Mouse (Mus musculus): ENCODE results near the gene Foxn4. TPM values are rescaled to one million over a fixed set of nuclear protein-coding genes. Genes with fewer than 3 reads are reported as not detected.

The Foxn4 gene
- total and polyA plus RNA-seq, 3 experiments, result 0.23 TPM; not detected in 2

- Histone ChIP-seq H3K36me3 (replicated peaks in 1 of 2; ENCODE audit: control insufficient read depth in 1 of 2, insufficient read depth in 1 of 2, low read length in 1 of 2) (no peaks in the 10 kb centered on the region), H3K79me2 (replicated peaks; ENCODE audit: control insufficient read depth, extremely low read depth, insufficient read depth, poor library complexity, severe bottlenecking) (no peaks in the 10 kb centered on the region), H3K9me3 (replicated peaks; ENCODE audit: low read length) (no peaks in the 10 kb centered on the region), H3K27me3 (replicated peaks) (no peaks in the 10 kb centered on the region), H3K9ac (ENCODE audit: insufficient read depth, low read depth) (no peak overlapping the region), H3K4me1 (ENCODE audit: control insufficient read depth in 1 of 2, insufficient read depth in 2 of 2) (peaks cover 11 to 32% of the 10 kb centered on the region in 2 experiments), H3K27ac (ENCODE audit: insufficient read depth, low read depth) (no peak overlapping the region), H3K4me3 (replicated peaks in 1 of 3; ENCODE audit: low read depth in 2 of 3, low read length in 2 of 3, poor library complexity in 1 of 3) (no peak overlapping the region), H3K4me2 (ENCODE audit: insufficient read depth, low read depth, poor library complexity, severe bottlenecking) (no peak overlapping the region)
- in situ Hi-C loops (cut with MboI; ENCODE audit: low pct_ligation_motif_present, low pct_unique_long_range_greater_than_20kb, low sequenced_read_pairs), result no loop called here
- no peak for DNase-seq (ENCODE audit: extremely low read depth)
- TF ChIP-seq ZC3H11A (IDR thresholded peaks at IDR 0.05; ENCODE audit: low read depth, low read length) (no peak), E2F4 (IDR thresholded peaks at IDR 0.05; ENCODE audit: insufficient replicate concordance, low read depth, low read length) (no peak), MYC (IDR thresholded peaks at IDR 0.05; ENCODE audit: low read depth, low read length) (no peak), RCOR1 (conservative IDR thresholded peaks at IDR 0.05; ENCODE audit: low read depth, low read length) (no peak), TBP (conservative IDR thresholded peaks at IDR 0.05; ENCODE audit: low read depth, low read length) (no peak), RAD21 (IDR thresholded peaks at IDR 0.05; ENCODE audit: low read depth, low read length) (no peak), CHD2 (IDR thresholded peaks at IDR 0.05; ENCODE audit: low read length) (no peak), UBTF (IDR thresholded peaks at IDR 0.05; ENCODE audit: low read depth, low read length) (no peak), USF2 (conservative IDR thresholded peaks at IDR 0.05; ENCODE audit: low read depth, low read length) (no peak)
- dilution Hi-C loops (cut with MboI; ENCODE audit: extremely low pct_ligation_motif_present, extremely low pct_unique_long_range_greater_than_20kb, low sequenced_read_pairs), result no loop called here
Observed at GRCm38 (mm10) chr5:114298212-114298894, 24.7 kb upstream of the Foxn4 start.

GRCm38 (mm10) chr5:114296693-114297631 is 23.4 kb upstream of the Foxn4 start:
- peak overlapping the region; percentile 34 for H3K4me2 ChIP-seq (ENCODE audit: insufficient read depth, low read depth, poor library complexity, severe bottlenecking)

More at GRCm38 (mm10) chr5:114296693-114297631, 23.4 kb upstream of the Foxn4 start:
- H3K79me2 ChIP-seq (replicated peaks; ENCODE audit: control insufficient read depth, extremely low read depth, insufficient read depth, poor library complexity, severe bottlenecking), result no peaks in the 10 kb centered on the region
- H3K4me1 ChIP-seq (ENCODE audit: control insufficient read depth in 1 of 2, insufficient read depth in 2 of 2), result peaks cover 11 to 32% of the 10 kb centered on the region in 2 experiments
- DNase-seq (ENCODE audit: extremely low read depth), result peak; percentile 76
- dilution Hi-C loops (cut with MboI; ENCODE audit: extremely low pct_ligation_motif_present, extremely low pct_unique_long_range_greater_than_20kb, low sequenced_read_pairs) (no loop called here), in situ Hi-C loops (cut with MboI; ENCODE audit: low pct_ligation_motif_present, low pct_unique_long_range_greater_than_20kb, low sequenced_read_pairs) (no loop called here)
- no peaks in the 10 kb centered on the region for H3K27me3 ChIP-seq (replicated peaks)
- no peaks in the 10 kb centered on the region for H3K36me3 ChIP-seq (replicated peaks in 1 of 2; ENCODE audit: control insufficient read depth in 1 of 2, insufficient read depth in 1 of 2, low read length in 1 of 2)
- no peak overlapping the region for H3K4me3 ChIP-seq (replicated peaks in 1 of 3; ENCODE audit: low read depth in 2 of 3, low read length in 2 of 3, poor library complexity in 1 of 3)
- no peak overlapping the region; the same call in 1 of the 2 replicates for H3K9ac ChIP-seq (ENCODE audit: insufficient read depth, low read depth)
- H3K9me3 ChIP-seq (replicated peaks; ENCODE audit: low read length), result no peaks in the 10 kb centered on the region
- TF ChIP-seq NELFE (IDR thresholded peaks at IDR 0.05; ENCODE audit: low read depth, low read length), result no peak
- no peak for TF ChIP-seq MXI1 (IDR thresholded peaks at IDR 0.05; ENCODE audit: low read depth, low read length)
- no peak for TF ChIP-seq RCOR1 (conservative IDR thresholded peaks at IDR 0.05; ENCODE audit: low read depth, low read length)
- TF ChIP-seq RAD21 (IDR thresholded peaks at IDR 0.05; ENCODE audit: low read depth, low read length), result peak; percentile 27
- TF ChIP-seq PAX5 (IDR thresholded peaks at IDR 0.05; ENCODE audit: low read length), result no peak
- TF ChIP-seq HCFC1 (IDR thresholded peaks at IDR 0.05; ENCODE audit: low read depth, low read length), result no peak
- TF ChIP-seq CHD1 (IDR thresholded peaks at IDR 0.05; ENCODE audit: low read depth, low read length), result no peak
- TF ChIP-seq MYC (IDR thresholded peaks at IDR 0.05; ENCODE audit: low read depth, low read length), result no peak
- TF ChIP-seq CHD2 (IDR thresholded peaks at IDR 0.05; ENCODE audit: low read length), result no peak
- no peak for TF ChIP-seq BHLHE40 (IDR thresholded peaks at IDR 0.05; ENCODE audit: low read depth, low read length)
- TF ChIP-seq POLR2A (IDR thresholded peaks at IDR 0.05; ENCODE audit: low read depth, low read length), result 0 out of 2 replicates have a peak, but pooled peaks have one; percentile 20
- peak; percentile 63; the same call in 1 of the 2 replicates for TF ChIP-seq ELF1 (IDR thresholded peaks at IDR 0.05; ENCODE audit: low read depth, low read length)
- no peak for TF ChIP-seq USF1 (IDR thresholded peaks at IDR 0.05; ENCODE audit: low read depth, low read length)
- no peak for TF ChIP-seq POLR2AphosphoS2 (IDR thresholded peaks at IDR 0.05; ENCODE audit: low read depth, low read length)
- TF ChIP-seq ZKSCAN1 (IDR thresholded peaks at IDR 0.05; ENCODE audit: borderline replicate concordance, low read depth, low read length), result no peak
- TF ChIP-seq ZNF384 (IDR thresholded peaks at IDR 0.05; ENCODE audit: low read depth, low read length), result peak; percentile 53
- TF ChIP-seq SMC3 (IDR thresholded peaks at IDR 0.05; ENCODE audit: low read depth, low read length), result peak; percentile 41
- no peak for TF ChIP-seq USF2 (conservative IDR thresholded peaks at IDR 0.05; ENCODE audit: low read depth, low read length)
- TF ChIP-seq IRF4 (IDR thresholded peaks at IDR 0.05; ENCODE audit: low read depth, low read length), result no peak
- no peak; the same call in 1 of the 2 replicates for TF ChIP-seq ETS1 (conservative IDR thresholded peaks at IDR 0.05; ENCODE audit: low read depth, low read length)
- no peak for TF ChIP-seq JUND (conservative IDR thresholded peaks at IDR 0.05; ENCODE audit: low read depth, low read length)
- no peak for TF ChIP-seq E2F4 (IDR thresholded peaks at IDR 0.05; ENCODE audit: insufficient replicate concordance, low read depth, low read length)
- TF ChIP-seq CTCF (conservative IDR thresholded peaks at IDR 0.05 in 1 of 2, IDR thresholded peaks at IDR 0.05 in 1 of 2; ENCODE audit: low read depth in 2 of 2, low read length in 2 of 2), result peak; percentile 49 to 72
- H3K27ac ChIP-seq (ENCODE audit: insufficient read depth, low read depth), result no peak overlapping the region

All from CH12.LX (cell line).